Mouse (Mus musculus) erythroblast, embryonic 14.5 days (primary cell): Measurements from ENCODE around the gene Apbb1ip.

ENCODE experiments used
- GATA1 ChIP-seq: IDR thresholded peaks from 2 replicates; pipeline ENCODE4 v1.6.1; 2012; ENCODE audit warnings: low read length, inconsistent platforms, mixed read lengths
- TAL1 ChIP-seq: IDR thresholded peaks from 3 replicates; pipeline ENCODE4 v1.6.1; 2012; ENCODE audit warnings: low read length, inconsistent platforms, mixed read lengths

GRCm38 (mm10) chr2:22806576-22806975, 32.7 kb downstream of the Apbb1ip start:
- TF ChIP-seq GATA1 (no peak), TAL1 (no peak)
